Mouse (Mus musculus): Measurements from ENCODE around the gene Tmem29. TPM values are rescaled to one million over a fixed set of nuclear protein-coding genes. Genes with fewer than 3 reads are reported as not detected.
"Not testable (repeated sequence)": the region's sequence is repeated elsewhere in the genome, so short reads cannot be mapped to it uniquely, and the experiment has no call there.

The Tmem29 gene
- total RNA-seq (2017) = 9.4 and 22.2 TPM in 2 replicates

GRCm38 (mm10) chrX:150458766-150459350 lies at the start of gene Tmem29:
Gene Tmem29, minus strand, starts transcription at chrX:150459154.
- ATAC-seq (replicated peaks; ENCODE audit: low read depth, poor library complexity, severe bottlenecking) = peak; percentile 96

- no peak for ATAC-seq (replicated peaks; ENCODE audit: low read depth, poor library complexity, severe bottlenecking)
Observed at GRCm38 (mm10) chrX:150508696-150509095, 49.7 kb upstream of the Tmem29 start.

GRCm38 (mm10) chrX:150487811-150488210 lies 28.9 kb upstream of the Tmem29 start:
- not testable (repeated sequence) for ATAC-seq (replicated peaks; ENCODE audit: low read depth, poor library complexity, severe bottlenecking)

GRCm38 (mm10) chrX:150486314-150487030 lies 27.5 kb upstream of the Tmem29 start:
- ATAC-seq (replicated peaks; ENCODE audit: low read depth, poor library complexity, severe bottlenecking) = not testable (repeated sequence)

- peak; percentile 99 for ATAC-seq (replicated peaks; ENCODE audit: low read depth, poor library complexity, severe bottlenecking)
Observed at GRCm38 (mm10) chrX:150477854-150478780, 19.2 kb upstream of the Tmem29 start.

DNA sequence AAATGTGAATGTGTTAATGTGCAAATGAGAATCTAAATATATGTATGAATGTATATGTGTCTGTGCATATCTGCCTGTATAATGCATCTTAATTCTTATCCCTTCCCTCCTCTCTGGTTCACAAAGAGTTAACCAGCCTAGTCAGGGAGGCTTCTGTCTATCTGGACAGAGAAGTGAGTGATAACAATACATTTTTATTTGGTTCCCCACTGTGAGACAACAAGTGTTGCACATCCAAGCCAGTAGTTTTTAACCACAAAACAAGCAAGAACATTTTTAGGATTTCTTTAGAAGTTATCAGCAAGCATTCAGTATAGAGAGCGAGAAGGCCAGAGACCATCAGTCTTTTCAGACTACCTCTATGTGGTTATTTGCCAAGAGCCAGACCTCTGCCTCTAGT lies 12.5 kb upstream of the Tmem29 start:
- no peak for ATAC-seq (replicated peaks; ENCODE audit: low read depth, poor library complexity, severe bottlenecking)

- ATAC-seq (replicated peaks; ENCODE audit: low read depth, poor library complexity, severe bottlenecking) = no peak; the same call in 1 of the 2 replicates
Observed at GRCm38 (mm10) chrX:150468266-150468665, 9.3 kb upstream of the Tmem29 start.

DNA sequence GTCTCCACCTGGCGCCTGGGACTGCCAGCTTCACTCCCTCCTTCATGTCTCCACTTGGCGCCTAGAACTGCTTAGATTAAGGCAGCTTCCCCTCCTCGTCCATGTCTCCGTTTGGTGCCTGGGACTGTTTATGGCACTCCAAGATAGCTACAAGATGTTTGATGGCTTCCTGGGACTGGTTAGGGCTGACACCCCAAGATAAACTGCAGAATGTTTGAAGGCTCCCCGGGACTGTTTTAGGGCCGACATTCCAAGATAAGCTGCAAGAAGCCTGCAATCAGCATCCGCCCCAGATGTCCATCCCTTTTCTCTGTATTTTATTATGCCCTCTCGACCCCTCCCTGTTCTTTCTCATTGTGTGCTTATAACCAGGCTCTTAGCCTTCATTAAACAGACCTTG lies 7.9 kb upstream of the Tmem29 start:
- ATAC-seq (replicated peaks; ENCODE audit: low read depth, poor library complexity, severe bottlenecking) = not testable (repeated sequence)

DNA sequence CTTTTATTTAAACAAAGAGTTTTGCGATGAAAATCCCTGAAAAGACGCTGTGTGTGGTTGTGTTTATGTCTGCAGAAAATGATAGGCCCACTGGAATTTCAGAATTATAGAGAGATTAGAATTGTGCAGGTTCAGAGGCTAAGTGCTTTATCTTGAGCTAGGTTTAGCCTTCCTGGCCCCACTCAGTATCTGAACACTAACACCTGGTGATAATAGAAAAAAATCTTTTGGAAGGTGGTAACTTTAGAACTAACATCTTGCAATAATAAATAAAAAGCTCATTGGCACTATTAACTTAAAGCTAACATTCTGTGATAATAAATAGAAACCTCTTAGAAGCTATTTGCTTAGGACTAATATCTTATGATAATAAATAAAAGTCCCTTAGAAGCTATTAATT lies 1.2 kb upstream of the Tmem29 start:
- ATAC-seq (replicated peaks; ENCODE audit: low read depth, poor library complexity, severe bottlenecking) = no peak

DNA sequence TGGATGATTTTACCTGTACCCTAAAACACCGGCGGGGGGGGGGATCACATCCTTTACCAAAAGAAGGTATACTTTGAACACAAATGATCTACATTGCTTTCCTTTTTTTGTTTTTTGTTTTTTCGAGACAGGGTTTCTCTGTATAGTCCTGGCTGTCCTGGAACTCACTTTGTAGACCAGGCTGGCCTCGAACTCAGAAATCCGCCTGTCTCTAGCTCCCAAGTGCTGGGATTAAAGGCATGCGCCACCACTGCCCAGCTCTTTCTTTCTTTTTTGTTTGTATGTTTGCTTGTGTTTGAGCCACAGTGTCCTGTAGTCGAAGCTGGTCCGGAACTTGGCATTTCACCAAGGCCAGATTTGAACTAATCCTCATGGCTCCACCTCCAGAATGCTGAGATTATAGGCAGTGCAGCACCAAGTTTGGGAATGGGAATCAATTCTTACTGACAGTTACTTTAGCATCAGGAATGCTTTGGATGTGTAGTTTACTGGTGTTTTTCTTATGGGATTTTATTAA lies 515 bp upstream of the Tmem29 start:
- ATAC-seq (replicated peaks; ENCODE audit: low read depth, poor library complexity, severe bottlenecking) = no peak

DNA sequence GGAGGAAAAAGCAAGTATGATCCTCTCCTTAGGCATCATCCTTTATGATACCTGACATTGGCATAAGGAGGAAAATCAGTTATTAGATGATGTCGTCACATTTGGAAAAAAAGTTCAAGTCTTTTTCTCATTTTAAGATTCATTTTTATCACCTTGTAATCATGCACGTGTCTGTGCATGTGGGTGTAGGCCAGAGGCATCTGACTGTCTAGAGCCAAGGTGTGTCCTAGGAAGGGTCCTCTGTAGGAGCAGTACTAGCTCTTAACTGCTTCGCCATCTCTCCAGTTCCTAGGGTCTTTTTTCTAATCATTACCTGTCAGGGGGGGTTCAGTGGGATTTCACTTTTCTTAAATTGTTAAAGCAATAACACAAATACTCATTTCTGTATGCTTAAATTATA lies 818 bp downstream of the Tmem29 start:
- no peak for ATAC-seq (replicated peaks; ENCODE audit: low read depth, poor library complexity, severe bottlenecking)

DNA sequence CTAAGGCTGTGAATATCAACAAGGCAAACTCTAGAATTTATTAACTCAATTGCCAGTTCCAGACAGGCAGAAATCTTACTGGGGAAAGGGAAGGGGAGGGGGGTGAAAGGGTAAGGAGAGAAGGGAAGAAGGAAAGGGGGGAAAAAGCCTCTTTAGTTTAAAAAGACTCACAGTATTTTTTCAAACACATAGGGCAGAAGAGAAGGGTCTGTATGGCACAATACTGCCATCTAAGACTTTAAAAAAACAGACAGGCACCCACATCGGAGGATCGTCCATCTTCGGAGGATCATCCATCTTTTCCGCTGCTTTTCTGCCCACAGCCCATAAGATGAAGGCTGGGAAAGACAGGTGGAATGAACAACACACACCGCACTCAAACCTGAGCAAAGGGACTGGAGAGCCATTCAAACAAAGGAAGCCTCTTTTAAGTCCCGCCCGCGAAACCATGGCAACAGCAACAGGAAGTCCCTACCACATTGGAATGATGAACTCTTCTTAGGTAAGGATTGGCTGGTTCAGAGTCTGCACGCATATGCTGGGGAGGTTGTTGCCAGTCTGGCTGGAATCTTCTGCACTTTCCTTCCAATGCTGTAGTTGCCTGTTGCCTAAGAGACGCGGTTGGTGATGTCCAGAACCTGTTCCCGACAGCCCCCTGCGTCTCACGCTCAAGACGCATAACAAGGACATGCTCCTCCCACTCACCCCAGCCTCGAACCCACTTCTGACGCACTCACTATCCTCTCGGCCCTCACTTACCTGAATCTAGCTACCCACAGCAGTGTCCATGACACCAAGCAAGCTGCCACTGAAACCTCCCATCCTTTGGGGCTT lies 18.2 kb downstream of the Tmem29 start:
- ATAC-seq (replicated peaks; ENCODE audit: low read depth, poor library complexity, severe bottlenecking) = peak; percentile 96

DNA sequence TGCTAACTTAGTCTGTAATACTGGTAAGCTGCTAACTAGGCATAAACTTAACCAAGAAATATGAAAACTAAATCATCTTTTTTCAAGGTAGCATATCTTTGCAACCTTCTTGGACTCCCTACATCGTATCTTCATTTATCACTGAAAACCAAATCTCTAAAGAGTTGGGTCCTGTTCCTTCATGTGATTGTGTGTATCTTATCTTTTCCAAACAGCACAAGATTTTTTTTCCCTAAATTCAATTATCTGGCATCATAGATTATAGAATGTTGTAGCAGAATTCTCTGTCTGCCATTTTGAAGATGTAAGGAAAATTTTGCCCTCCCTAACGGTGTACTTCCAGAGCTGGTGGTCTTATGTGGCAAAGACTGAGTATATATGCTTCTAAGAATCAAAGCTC lies 22.6 kb downstream of the Tmem29 start:
- no peak for ATAC-seq (replicated peaks; ENCODE audit: low read depth, poor library complexity, severe bottlenecking)

DNA sequence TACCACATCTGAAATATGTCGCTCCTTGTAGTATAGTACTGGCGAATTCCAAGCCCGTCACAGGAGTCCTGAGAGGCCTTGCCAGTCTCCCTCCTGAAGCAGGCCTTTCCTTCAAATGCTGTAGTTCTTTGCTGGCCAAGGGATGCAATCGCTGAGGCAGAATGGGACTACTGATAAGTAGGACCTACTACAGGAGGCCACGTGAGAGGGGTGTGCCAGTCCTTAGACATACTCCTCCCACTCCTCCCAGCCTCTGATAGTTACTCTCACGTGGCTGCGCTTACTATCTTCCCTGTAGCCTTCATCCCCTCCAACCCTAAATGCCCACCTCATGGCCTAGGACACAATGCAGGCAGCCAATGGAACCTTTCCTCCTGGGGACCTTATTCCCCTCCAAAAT lies 23.6 kb downstream of the Tmem29 start:
- no peak for ATAC-seq (replicated peaks; ENCODE audit: low read depth, poor library complexity, severe bottlenecking)

- no peak for ATAC-seq (replicated peaks; ENCODE audit: low read depth, poor library complexity, severe bottlenecking)
Observed at GRCm38 (mm10) chrX:150413505-150413904, 45.4 kb downstream of the Tmem29 start.

Other genes with a start within 250 kb of the Tmem29 start
- gene Alas2, start 88.2 kb upstream of the Tmem29 start, total RNA-seq (2017) = 0.44 and 0.91 TPM in 2 replicates
- 3.6 and 5.5 TPM in 2 replicates for gene Pfkfb1, start 129.1 kb upstream of the Tmem29 start, total RNA-seq (2017)
- 5.1 and 8.3 TPM in 2 replicates for gene Apex2, start 130.7 kb upstream of the Tmem29 start, total RNA-seq (2017)
- 0.10 TPM in 1 of 2 replicates, not detected in the other for gene Tro, start 198.4 kb upstream of the Tmem29 start, total RNA-seq (2017)

Data from common myeloid progenitor, adult 5-6 weeks (primary cell).